ENCODE assay signal across 8 mouse cellular contexts in the genomic region with DNA sequence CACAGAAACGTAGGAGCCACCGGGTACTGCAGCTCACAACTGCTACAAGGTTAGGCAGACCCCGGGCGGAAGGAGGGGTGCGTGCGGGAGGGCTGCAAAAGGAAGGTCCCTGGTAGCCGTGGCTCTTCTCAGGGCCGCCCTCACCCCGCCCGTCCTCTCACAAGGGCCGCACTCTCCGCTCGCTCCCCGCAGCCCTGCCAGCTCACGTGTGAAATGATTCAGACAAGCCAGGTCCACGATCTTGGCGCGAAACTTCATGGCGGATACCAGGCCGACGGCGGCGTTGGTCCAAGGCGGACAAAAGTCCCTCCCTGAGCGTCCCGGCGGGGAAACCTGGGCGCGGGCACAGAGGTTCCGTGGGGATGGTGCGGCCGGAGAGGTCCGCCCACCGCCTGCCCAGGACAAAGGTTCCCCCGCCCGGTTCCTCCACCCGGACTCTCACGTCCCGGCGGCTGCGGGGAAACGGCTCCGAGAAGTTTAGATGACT. TPM values are rescaled to one million over a fixed set of nuclear protein-coding genes. Genes with fewer than 3 reads are reported as not detected.
A peak's percentile ranks its signal among the peaks of the same experiment; 100 is the strongest.
DNase-seq lines count a peak whose midpoint lies in the region; ATAC-seq and TF ChIP-seq lines count a peak whose summit lies in the region.

Gene Hus1, minus strand, starts transcription at position 339 of the 487 bp plus-strand sequence.

- peak; percentile 85 for ATAC-seq in CD4-positive, CD25-positive, alpha-beta regulatory T cell, adult 4 months
- peak; percentile 93 for ATAC-seq in heart, embryonic 15.5 days (replicated peaks; ENCODE audit: insufficient number of reproducible peaks, insufficient read depth, low FRiP score, low read depth)
- peak; percentile 94 for ATAC-seq in liver, embryonic 14.5 days (ENCODE audit: insufficient read depth)
- peak; percentile 95 for ATAC-seq in neural tube, embryonic 11.5 days (ENCODE audit: insufficient read depth, low FRiP score, low TSS enrichment)
- peak; percentile 99 for ATAC-seq in stomach, postnatal 0 days (ENCODE audit: low FRiP score, low TSS enrichment)

- H3K36me3 ChIP-seq in forebrain, embryonic 10.5 days (replicated peaks) = peaks cover 30% of the 10 kb centered on the region
- peaks cover 17% of the 10 kb centered on the region for H3K36me3 ChIP-seq in heart, embryonic 15.5 days
- H3K36me3 ChIP-seq in liver, embryonic 14.5 days (replicated peaks; ENCODE audit: control insufficient read depth, insufficient read depth, low read depth) = peaks cover 12% of the 10 kb centered on the region
- no peaks in the 10 kb centered on the region for H3K36me3 ChIP-seq in neural tube, embryonic 11.5 days (ENCODE audit: control insufficient read depth, insufficient read depth, low read length)
- 0 out of 2 replicates have a peak, but pooled peaks cover 2% of the 10 kb centered on the region for H3K36me3 ChIP-seq in stomach, postnatal 0 days (ENCODE audit: control insufficient read depth, insufficient read depth, low read length)

- H3K4me3 ChIP-seq in forebrain, embryonic 10.5 days = peak within 1 kb of the TSS; percentile 81
- peak within 1 kb of the TSS; percentile 94 for H3K4me3 ChIP-seq in heart, embryonic 15.5 days
- H3K4me3 ChIP-seq in liver, embryonic 14.5 days (ENCODE audit: insufficient read depth in 1 of 2, low read depth in 2 of 2, low read length in 2 of 2) = peak within 1 kb of the TSS; percentile 91 to 96
- peak within 1 kb of the TSS; percentile 68 for H3K4me3 ChIP-seq in neural tube, embryonic 11.5 days (ENCODE audit: low read depth, low read length)
- H3K4me3 ChIP-seq in stomach, postnatal 0 days (ENCODE audit: low read depth, low read length) = peak within 1 kb of the TSS; percentile 80

- H3K27ac ChIP-seq in forebrain, embryonic 10.5 days = peak within 1 kb of the TSS; percentile 96
- peak within 1 kb of the TSS; percentile 96 for H3K27ac ChIP-seq in heart, embryonic 15.5 days
- peak within 1 kb of the TSS; percentile 61 for H3K27ac ChIP-seq in liver, embryonic 14.5 days
- H3K27ac ChIP-seq in neural tube, embryonic 11.5 days (ENCODE audit: low read depth, low read length) = peak within 1 kb of the TSS; percentile 80
- H3K27ac ChIP-seq in stomach, postnatal 0 days (replicated peaks) = peak within 1 kb of the TSS; percentile 90

- TF ChIP-seq CTCF in liver, embryonic 14.5 days (IDR thresholded peaks at IDR 0.05; ENCODE audit: low read depth) = no peak
- peak; percentile 12; the same call in 1 of the 2 replicates for TF ChIP-seq CTCF in stomach, postnatal 0 days (IDR thresholded peaks at IDR 0.05; ENCODE audit: low read depth)

- no peaks in the 10 kb centered on the region for H3K9me3 ChIP-seq in forebrain, embryonic 10.5 days
- H3K9me3 ChIP-seq in heart, embryonic 15.5 days (replicated peaks) = no peaks in the 10 kb centered on the region
- H3K9me3 ChIP-seq in liver, embryonic 14.5 days (ENCODE audit: control insufficient read depth, low read length) = no peaks in the 10 kb centered on the region
- no peaks in the 10 kb centered on the region for H3K9me3 ChIP-seq in neural tube, embryonic 11.5 days (ENCODE audit: control insufficient read depth, low read length)
- no peaks in the 10 kb centered on the region for H3K9me3 ChIP-seq in stomach, postnatal 0 days (ENCODE audit: control insufficient read depth, low read length)

- WGBS in forebrain, embryonic 10.5 days = under 1% methylated on average over 43 of the region's 43 CpGs
- 1% methylated on average over 43 of the region's 43 CpGs for WGBS in heart, embryonic 15.5 days
- WGBS in liver, embryonic 14.5 days (ENCODE audit: insufficient replicate concordance) = under 1% methylated on average over 43 of the region's 43 CpGs
- under 1% methylated on average over 43 of the region's 43 CpGs for WGBS in neural tube, embryonic 11.5 days
- WGBS in stomach, postnatal 0 days = under 1% methylated on average over 43 of the region's 43 CpGs

- peak within 1 kb of the TSS; percentile 90 for H3K4me2 ChIP-seq in heart, embryonic 15.5 days
- H3K4me2 ChIP-seq in liver, embryonic 14.5 days (ENCODE audit: low read depth) = peak within 1 kb of the TSS; percentile 89
- peak within 1 kb of the TSS; percentile 81 for H3K4me2 ChIP-seq in neural tube, embryonic 11.5 days (ENCODE audit: low read depth)
- H3K4me2 ChIP-seq in stomach, postnatal 0 days (replicated peaks; ENCODE audit: low read depth) = peak within 1 kb of the TSS; percentile 65

- peak; percentile 74 for DNase-seq in c-Kit-negative CD71-positive TER-119-positive erythroid progenitor cells, embryonic 14.5 days (ENCODE audit: low read depth, low spot score)
- peak; percentile 88 for DNase-seq in forebrain, embryonic 10.5 days (ENCODE audit: extremely low spot score, low spot score)
- peak; percentile 90 to 94 for DNase-seq in kidney, postnatal 25 days
- DNase-seq in liver, embryonic 14.5 days (ENCODE audit: low read depth in 3 of 3, low spot score in 3 of 3) = peak; percentile 64 to 73 (median 67)
- DNase-seq in neural tube, embryonic 11.5 days (ENCODE audit: low spot score) = peak; percentile 88
- DNase-seq in stomach, postnatal 0 days (ENCODE audit: low spot score) = peak; percentile 94

- H3K4me1 ChIP-seq in forebrain, embryonic 10.5 days = peaks cover 25% of the 10 kb centered on the region
- H3K4me1 ChIP-seq in heart, embryonic 15.5 days (replicated peaks) = peaks cover 9% of the 10 kb centered on the region
- peaks cover 6% of the 10 kb centered on the region in 2 experiments for H3K4me1 ChIP-seq in liver, embryonic 14.5 days (replicated peaks; ENCODE audit: control insufficient read depth in 2 of 2, insufficient read depth in 2 of 2, low read length in 1 of 2)
- peaks cover 5% of the 10 kb centered on the region for H3K4me1 ChIP-seq in neural tube, embryonic 11.5 days (ENCODE audit: control insufficient read depth, insufficient read depth, low read length)
- H3K4me1 ChIP-seq in stomach, postnatal 0 days (replicated peaks; ENCODE audit: control insufficient read depth, insufficient read depth) = no peaks in the 10 kb centered on the region

- H3K9ac ChIP-seq in heart, embryonic 15.5 days = peak within 1 kb of the TSS; percentile 95
- peak within 1 kb of the TSS; percentile 94 for H3K9ac ChIP-seq in liver, embryonic 14.5 days (replicated peaks)
- H3K9ac ChIP-seq in neural tube, embryonic 11.5 days (ENCODE audit: low read length) = peak within 1 kb of the TSS; percentile 88
- H3K9ac ChIP-seq in stomach, postnatal 0 days (ENCODE audit: low read length) = peak within 1 kb of the TSS; percentile 82

- TF ChIP-seq EP300 in liver, embryonic 14.5 days (IDR thresholded peaks at IDR 0.05; ENCODE audit: low read depth) = 0 out of 2 replicates have a peak, but pooled peaks have one; percentile 5
- TF ChIP-seq EP300 in stomach, postnatal 0 days (optimal IDR thresholded peaks at IDR 0.05) = no peak

- H3K27me3 ChIP-seq in forebrain, embryonic 10.5 days (ENCODE audit: poor library complexity, severe bottlenecking) = no peaks in the 10 kb centered on the region
- no peaks in the 10 kb centered on the region for H3K27me3 ChIP-seq in heart, embryonic 15.5 days
- H3K27me3 ChIP-seq in liver, embryonic 14.5 days (ENCODE audit: control insufficient read depth, insufficient read depth, low read length) = no peaks in the 10 kb centered on the region
- no peaks in the 10 kb centered on the region for H3K27me3 ChIP-seq in neural tube, embryonic 11.5 days (ENCODE audit: control insufficient read depth, insufficient read depth, low read length)
- H3K27me3 ChIP-seq in stomach, postnatal 0 days (ENCODE audit: control insufficient read depth, insufficient read depth, low read length) = no peaks in the 10 kb centered on the region

RNA-seq across cellular contexts. Expression of gene Hus1, which starts in this region (rescaled TPM):
- polyA plus RNA-seq in CD4-positive, CD25-positive, alpha-beta regulatory T cell, adult 4 months (2017; shearing (Covaris generic)) = 1 to 10 TPM; 6.1 to 6.3 TPM
- polyA plus RNA-seq in forebrain, embryonic 10.5 days (2016; fragmentation: Nextera tagmentation; extraction: Ambion mirVana) = 25.2 and 25.8 TPM in 2 replicates
- polyA plus RNA-seq in heart, embryonic 15.5 days (2015; fragmentation: Nextera tagmentation; extraction: Ambion mirVana) = 12.3 and 12.6 TPM in 2 replicates
- 6.7 and 7.8 TPM in 2 replicates for polyA plus RNA-seq in liver, embryonic 14.5 days (2012; rRNA removed)
- 8.8 and 9.6 TPM in 2 replicates for polyA plus RNA-seq in liver, embryonic 14.5 days (2014; fragmentation: Nextera tagmentation; extraction: Ambion mirVana)
- polyA plus RNA-seq in neural tube, embryonic 11.5 days (2014; fragmentation: Nextera tagmentation; extraction: Ambion mirVana) = 18.7 and 23.3 TPM in 2 replicates
- polyA plus RNA-seq in stomach, postnatal 0 days (2015; fragmentation: Nextera tagmentation; extraction: Ambion mirVana) = 5.1 and 5.8 TPM in 2 replicates

Comparison
In these comparisons a context has a peak if more than half of its experiments do, and no peak if none do; other contexts are left out.
1. Peak in every context shown above with its lines: DNase-seq, ATAC-seq, H3K4me3 ChIP-seq and H3K27ac ChIP-seq.